Mouse (Mus musculus) MEL (cell line): ENCODE measurements around the gene Soat1. TPM values are rescaled to one million over a fixed set of nuclear protein-coding genes. Genes with fewer than 3 reads are reported as not detected.

ENCODE experiments used
- polyA plus RNA-seq, 2 experiments: library from polyadenylated mRNA; stranded (reverse) in 1 of 2; unstranded in 1 of 2; fragments of >175 nt in 1 of 2; fragments of >200 nt in 1 of 2; gene quantifications; 2 replicates each; pipeline versions ENCODE4 v1.2.1 to v1.2.4; 2012; ENCODE audit warnings: low replicate concordance in 2 of 2, low read depth in 1 of 2; ENCODE audit not compliant: insufficient read length in 2 of 2, insufficient read depth in 1 of 2, missing spikeins in 1 of 2
- total RNA-seq: library from RNA; depleted of rRNA; stranded (reverse); fragments of 300-350 nt; gene quantifications from 2 replicates; pipeline ENCODE4 v1.2.3, GENCODE M21; 2012; rRNA removed

The Soat1 gene
- total and polyA plus RNA-seq, 3 experiments, result 2.7 to 10.5 TPM; not detected in 1

Other genes starting within 250 kb of the Soat1 start
- 3.4 TPM in 2 replicates for gene Tdrd5, start 170.7 kb downstream of the Soat1 start, total RNA-seq
- gene Tdrd5, start 170.7 kb downstream of the Soat1 start, polyA plus RNA-seq, result 1 to 10 TPM in 1 of 2 experiments, not detected in 1; 4.1 TPM
- gene Nphs2, start 163.6 kb downstream of the Soat1 start, total RNA-seq, result not detected in 2 replicates
- not detected for gene Nphs2, start 163.6 kb downstream of the Soat1 start, polyA plus RNA-seq
- gene Gm2000, start 108.3 kb downstream of the Soat1 start, total RNA-seq, result 459 and 615 TPM in 2 replicates
- gene Gm2000, start 108.3 kb downstream of the Soat1 start, polyA plus RNA-seq, result 1,000 to 10,000 TPM in 1 of 2 experiments, not detected in 1; 2,505 TPM
- gene Axdnd1, start 53.2 kb downstream of the Soat1 start, total RNA-seq, result 0.07 and 0.08 TPM in 2 replicates
- under 1 TPM in 1 of 2 experiments, not detected in 1; 0.29 TPM for gene Axdnd1, start 53.2 kb downstream of the Soat1 start, polyA plus RNA-seq
- gene Gm10031, start 49.7 kb upstream of the Soat1 start, total RNA-seq, result 12.5 and 15.8 TPM in 2 replicates
- 10 to 100 TPM in 1 of 2 experiments, not detected in 1; 10.6 TPM for gene Gm10031, start 49.7 kb upstream of the Soat1 start, polyA plus RNA-seq
- gene Abl2, start 84.5 kb upstream of the Soat1 start, total RNA-seq, result 13.8 and 16.0 TPM in 2 replicates
- 10 to 100 TPM in 1 of 2 experiments, not detected in 1; 17.5 TPM for gene Abl2, start 84.5 kb upstream of the Soat1 start, polyA plus RNA-seq
- 6.7 and 7.1 TPM in 2 replicates for gene Tor3a, start 200.0 kb upstream of the Soat1 start, total RNA-seq
- gene Tor3a, start 200.0 kb upstream of the Soat1 start, polyA plus RNA-seq, result 1 to 10 TPM in 1 of 2 experiments, not detected in 1; 9.4 TPM
- 19.4 and 19.6 TPM in 2 replicates for gene Fam20b, start 244.8 kb upstream of the Soat1 start, total RNA-seq
- gene Fam20b, start 244.8 kb upstream of the Soat1 start, polyA plus RNA-seq, result 10 to 100 TPM in 1 of 2 experiments, not detected in 1; 22.0 TPM